Mouse (Mus musculus) neutrophil, adult 65 days (primary cell): ENCODE measurements around the gene Samd9l. TPM values are rescaled to one million over a fixed set of nuclear protein-coding genes. Genes with fewer than 3 reads are reported as not detected.

Experiments used
- total RNA-seq: library from RNA; stranded (reverse); gene quantifications from 2 replicates; pipeline ENCODE4 v1.2.4, GENCODE M21; 2023

The Samd9l gene
- total RNA-seq: 77.8 and 96.6 TPM in 2 replicates

GRCm38 (mm10) chr6:3399340-3400068 lies at the start of gene Samd9l:
Samd9l (minus strand) TSS chr6:3399572.

Other genes with a start within 250 kb of the Samd9l start
- gene Hepacam2, start 98.7 kb upstream of the Samd9l start, total RNA-seq: not detected in 2 replicates
- 12.9 and 13.8 TPM in 2 replicates for gene Vps50, start 98.8 kb upstream of the Samd9l start, total RNA-seq